Mouse (Mus musculus) C2C12 (cell line): ENCODE data around the gene Vps16. TPM values are rescaled to one million over a fixed set of nuclear protein-coding genes. Genes with fewer than 3 reads are reported as not detected.

Source experiments
- H3K27me3 ChIP-seq: one replicate; pipeline ENCODE4 v1.6.1; 2011; ENCODE audit not compliant: control insufficient read depth, insufficient read depth, insufficient read length
- H3K36me3 ChIP-seq: one replicate; pipeline ENCODE4 v1.6.1; 2011; ENCODE audit not compliant: control insufficient read depth, insufficient read depth
- H3K4me3 ChIP-seq: one replicate; pipeline ENCODE4 v1.5.1; 2011; ENCODE audit warnings: mild to moderate bottlenecking, control low read depth; ENCODE audit not compliant: poor library complexity, insufficient read depth, severe bottlenecking
- H3K79me2 ChIP-seq: one replicate; pipeline ENCODE4 v1.6.1; 2011; ENCODE audit not compliant: control insufficient read depth, insufficient read depth
- H3K79me3 ChIP-seq: one replicate; pipeline ENCODE4 v1.6.1; 2011; ENCODE audit warnings: low read depth, control low read depth
- H3ac ChIP-seq: one replicate; pipeline ENCODE3; 2011; ENCODE audit warnings: low read depth; ENCODE audit not compliant: control insufficient read depth, insufficient read length
- CEBPB ChIP-seq: IDR thresholded peaks from one replicate; pipeline ENCODE4 v1.6.1; 2011; ENCODE audit warnings: low read depth, mild to moderate bottlenecking, control low read depth, moderate library complexity
- CTCF ChIP-seq: IDR thresholded peaks from one replicate; pipeline ENCODE4 v1.5.1; 2011; ENCODE audit not compliant: control insufficient read depth, insufficient read depth, insufficient read length
- FOSL1 ChIP-seq: IDR thresholded peaks from one replicate; pipeline ENCODE4 v1.8.0; 2011; ENCODE audit warnings: mild to moderate bottlenecking, low read length; ENCODE audit not compliant: poor library complexity, insufficient read depth, severe bottlenecking
- MAX ChIP-seq: IDR thresholded peaks from one replicate; pipeline ENCODE4 v1.6.1; 2011; ENCODE audit warnings: mild to moderate bottlenecking, control low read depth
- MYOD1 ChIP-seq: IDR thresholded peaks from one replicate; pipeline ENCODE4 v1.6.1; 2011; ENCODE audit warnings: low read depth; ENCODE audit not compliant: control insufficient read depth, insufficient read length
- MYOG ChIP-seq: IDR thresholded peaks from one replicate; pipeline ENCODE4 v1.6.1; 2011; ENCODE audit not compliant: control insufficient read depth, insufficient read length; ENCODE audit errors: extremely low read depth
- USF1 ChIP-seq: IDR thresholded peaks from one replicate; pipeline ENCODE4 v1.6.1; 2011; ENCODE audit warnings: low read depth, mild to moderate bottlenecking, control low read depth, moderate library complexity
- polyA plus RNA-seq: library from polyadenylated mRNA; unstranded; fragments of >200 nt; fragmentation: generic; extraction: Trizol; gene quantifications from one replicate; pipeline ENCODE4 v1.2.1, GENCODE M21; 2012; ENCODE audit warnings: missing spikeins

Vps16 gene
- polyA plus RNA-seq, 1 experiment: 44.0 TPM

DNA sequence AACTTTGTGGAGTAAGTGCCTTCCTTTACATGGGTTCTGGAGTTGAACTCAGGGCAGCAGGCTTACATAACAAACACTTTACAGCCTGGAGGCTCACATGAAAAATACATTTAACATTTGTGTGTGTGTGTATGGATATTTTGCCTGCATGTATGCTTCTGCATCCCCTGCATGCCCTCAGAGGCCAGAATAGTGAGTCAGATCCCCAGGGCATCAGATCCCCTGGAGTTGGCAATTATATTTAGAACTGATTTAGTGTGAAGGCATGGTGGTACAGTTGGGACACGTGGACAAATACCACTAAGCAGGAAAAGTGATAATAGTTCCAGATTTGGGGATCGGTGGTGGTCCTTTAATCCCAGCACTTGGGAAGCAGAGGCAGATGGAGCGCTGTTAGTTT lies 35.4 kb downstream of the Vps16 start:
- no peak for TF ChIP-seq MAX
- no peak for TF ChIP-seq MYOG
- no peak for TF ChIP-seq CTCF
- no peak for TF ChIP-seq MYOD1
- TF ChIP-seq USF1: no peak
- TF ChIP-seq FOSL1: no peak
- TF ChIP-seq CEBPB: no peak
- H3K79me3 ChIP-seq: peaks cover 91% of the 10 kb centered on the region
- peaks cover 11% of the 10 kb centered on the region for H3K36me3 ChIP-seq
- H3K4me3 ChIP-seq: no peak overlapping the region
- no peaks in the 10 kb centered on the region for H3K27me3 ChIP-seq
- no peak overlapping the region for H3ac ChIP-seq
- peaks cover 100% of the 10 kb centered on the region for H3K79me2 ChIP-seq

DNA sequence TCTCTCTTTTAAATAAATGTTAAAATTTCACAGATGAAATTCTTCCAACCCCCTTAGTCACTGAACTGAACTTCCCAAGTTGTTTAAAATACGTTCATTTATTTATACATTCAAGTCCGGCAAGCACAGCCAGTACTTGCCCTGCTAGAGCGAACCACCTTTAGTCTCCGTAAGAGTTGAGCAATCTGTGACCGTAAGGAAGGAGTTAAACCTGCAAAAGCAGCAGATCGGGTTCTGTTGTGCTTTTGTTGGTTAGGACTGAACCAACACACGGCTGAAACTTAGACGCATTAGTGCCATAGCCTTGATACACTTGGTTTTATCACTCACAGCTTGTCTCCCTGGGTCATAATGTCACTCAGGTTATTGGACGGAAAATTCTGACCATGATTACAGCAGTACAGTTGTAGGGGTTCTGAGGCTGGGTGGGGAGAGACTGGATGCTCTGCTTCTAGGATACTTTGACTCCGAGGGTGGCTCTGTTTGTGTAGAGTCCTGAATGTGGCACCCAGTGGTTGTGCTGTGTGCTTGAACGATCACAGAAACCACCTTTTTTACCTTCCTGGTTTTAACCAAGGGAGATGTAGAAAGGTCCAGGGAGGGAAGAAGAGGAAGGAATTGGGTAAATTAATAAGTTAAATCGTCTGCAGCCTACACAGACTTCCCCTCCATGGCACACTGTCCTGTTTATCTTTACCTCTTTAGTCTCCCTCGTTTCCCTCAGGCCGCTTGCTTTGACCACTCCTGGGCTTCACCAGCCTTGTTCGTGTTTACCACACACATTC lies 37.3 kb downstream of the Vps16 start:
- TF ChIP-seq CTCF (no peak), MYOD1 (no peak), CEBPB (no peak), MYOG (no peak), MAX (no peak), FOSL1 (no peak), USF1 (no peak)
- H3ac ChIP-seq: no peak overlapping the region
- no peaks in the 10 kb centered on the region for H3K27me3 ChIP-seq
- peaks cover 100% of the 10 kb centered on the region for H3K79me2 ChIP-seq
- H3K79me3 ChIP-seq: peaks cover 83% of the 10 kb centered on the region
- H3K36me3 ChIP-seq: peaks cover 11% of the 10 kb centered on the region
- H3K4me3 ChIP-seq: no peak overlapping the region

GRCm38 (mm10) chr2:130466438-130466837 lies 42.3 kb downstream of the Vps16 start:
- H3K4me3 ChIP-seq: no peak overlapping the region
- peaks cover 100% of the 10 kb centered on the region for H3K79me2 ChIP-seq
- H3ac ChIP-seq: no peak overlapping the region
- H3K79me3 ChIP-seq: peaks cover 68% of the 10 kb centered on the region
- no peaks in the 10 kb centered on the region for H3K27me3 ChIP-seq
- no peak for TF ChIP-seq MYOG
- no peak for TF ChIP-seq CEBPB
- no peak for TF ChIP-seq FOSL1
- TF ChIP-seq MYOD1: no peak
- no peak for TF ChIP-seq CTCF
- H3K36me3 ChIP-seq: no peaks in the 10 kb centered on the region

DNA sequence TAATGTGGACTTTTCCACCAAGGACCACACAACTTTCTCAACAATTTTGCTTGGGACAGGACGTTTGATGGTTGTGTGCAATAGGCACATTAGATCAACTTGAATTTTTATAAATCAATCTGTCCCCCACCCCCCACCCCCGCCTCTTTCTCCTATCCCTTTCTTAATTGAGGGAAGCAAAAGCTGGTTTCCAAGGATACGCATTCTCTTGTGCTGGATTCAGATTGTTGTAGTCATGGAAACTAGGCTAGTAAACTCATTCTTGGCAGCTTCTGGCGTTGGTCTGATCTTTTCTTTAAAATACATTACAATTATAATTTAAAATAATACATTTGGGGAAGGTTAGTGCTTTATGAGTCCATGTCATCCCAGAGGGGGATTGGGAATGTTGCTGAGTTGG lies 45.2 kb downstream of the Vps16 start:
- no peak overlapping the region for H3K4me3 ChIP-seq
- no peak for TF ChIP-seq CEBPB
- no peaks in the 10 kb centered on the region for H3K36me3 ChIP-seq
- peaks cover 56% of the 10 kb centered on the region for H3K79me3 ChIP-seq
- H3K27me3 ChIP-seq: no peaks in the 10 kb centered on the region
- H3K79me2 ChIP-seq: peaks cover 95% of the 10 kb centered on the region
- H3ac ChIP-seq: no peak overlapping the region

- no peaks in the 10 kb centered on the region for H3K36me3 ChIP-seq
- no peak overlapping the region for H3K4me3 ChIP-seq
- H3K79me2 ChIP-seq: peaks cover 95% of the 10 kb centered on the region
- TF ChIP-seq MAX (no peak), CEBPB (no peak), USF1 (no peak), FOSL1 (no peak), MYOG (no peak), CTCF (no peak), MYOD1 (no peak)
- H3K79me3 ChIP-seq: peaks cover 53% of the 10 kb centered on the region
- H3ac ChIP-seq: no peak overlapping the region
- no peaks in the 10 kb centered on the region for H3K27me3 ChIP-seq
Observed at GRCm38 (mm10) chr2:130469935-130470334, 45.8 kb downstream of the Vps16 start.

- Histone ChIP-seq H3K79me3 (peaks cover 63% of the 10 kb centered on the region), H3K36me3 (peaks cover 6% of the 10 kb centered on the region), H3K27me3 (no peaks in the 10 kb centered on the region), H3ac (no peak overlapping the region), H3K79me2 (peaks cover 95% of the 10 kb centered on the region), H3K4me3 (no peak overlapping the region)
- TF ChIP-seq MAX: no peak
- no peak for TF ChIP-seq MYOD1
- TF ChIP-seq MYOG: no peak
- no peak for TF ChIP-seq CTCF
- no peak for TF ChIP-seq FOSL1
- no peak for TF ChIP-seq USF1
- no peak for TF ChIP-seq CEBPB
Observed at GRCm38 (mm10) chr2:130472908-130473510, 48.9 kb downstream of the Vps16 start.
